In the genomic region with DNA sequence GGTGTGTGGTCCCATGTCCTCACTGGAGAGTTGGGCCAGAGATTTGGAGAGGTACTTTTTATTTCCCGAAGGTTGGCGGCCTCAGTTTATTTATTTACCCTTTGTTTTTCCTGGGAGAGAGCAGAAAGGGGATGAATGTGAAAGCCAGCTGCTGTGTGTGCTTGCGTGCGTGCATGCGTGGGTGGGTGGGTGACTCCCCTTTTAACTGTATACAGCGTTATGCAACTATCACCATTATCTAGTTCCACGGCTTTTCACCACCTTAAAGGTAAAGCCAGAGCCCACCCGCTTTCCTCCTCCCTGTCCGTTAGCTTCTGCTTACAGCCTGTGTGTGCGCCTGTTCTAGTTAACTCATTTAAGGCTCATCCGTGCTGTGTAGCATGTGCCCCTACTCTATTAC, we compare ENCODE assay signal across 8 mouse cellular contexts. TPM values are rescaled to one million over a fixed set of nuclear protein-coding genes. Genes with fewer than 3 reads are reported as not detected.
DNase-seq lines count a peak whose midpoint lies in the region; ATAC-seq and TF ChIP-seq lines count a peak whose summit lies in the region.

No protein-coding gene starts in this region.

- 0 out of 2 replicates have a peak overlapping the region, but pooled peaks have one; percentile 87 for H3K4me3 ChIP-seq in kidney, postnatal 0 days (replicated peaks; ENCODE audit: low read depth, low read length)
- no peak overlapping the region; the same call in 1 of the 2 replicates for H3K4me3 ChIP-seq in embryonic facial prominence, embryonic 12.5 days
- H3K4me3 ChIP-seq in intestine, embryonic 14.5 days (ENCODE audit: low read depth, low read length), result no peak overlapping the region
- H3K4me3 ChIP-seq in myocyte, result peak overlapping the region; percentile 54

- 50% methylated on average over 11 of the region's 11 CpGs for WGBS in kidney, postnatal 0 days
- WGBS in embryonic facial prominence, embryonic 12.5 days, result 81% methylated on average over 11 of the region's 11 CpGs
- WGBS in intestine, embryonic 14.5 days, result 69% methylated on average over 11 of the region's 11 CpGs

- no peaks in the 10 kb centered on the region for H3K36me3 ChIP-seq in kidney, postnatal 0 days (ENCODE audit: insufficient read depth, low read length)
- no peaks in the 10 kb centered on the region for H3K36me3 ChIP-seq in embryonic facial prominence, embryonic 12.5 days
- H3K36me3 ChIP-seq in intestine, embryonic 14.5 days (ENCODE audit: control insufficient read depth, insufficient read depth, low read length), result 0 out of 2 replicates have a peak, but pooled peaks cover 9% of the 10 kb centered on the region
- no peaks in the 10 kb centered on the region for H3K36me3 ChIP-seq in myocyte (ENCODE audit: control insufficient read depth, insufficient read depth)

- H3K27ac ChIP-seq in kidney, postnatal 0 days, result no peak overlapping the region
- H3K27ac ChIP-seq in embryonic facial prominence, embryonic 12.5 days, result no peak overlapping the region
- H3K27ac ChIP-seq in intestine, embryonic 14.5 days (ENCODE audit: low read depth), result no peak overlapping the region

- peak overlapping the region; percentile 98 for H3K4me2 ChIP-seq in kidney, postnatal 0 days (ENCODE audit: low read length)
- H3K4me2 ChIP-seq in embryonic facial prominence, embryonic 12.5 days (replicated peaks), result peak overlapping the region; percentile 78
- peak overlapping the region; percentile 90 for H3K4me2 ChIP-seq in intestine, embryonic 14.5 days (ENCODE audit: low read length)
- H3K4me2 ChIP-seq in myocyte (ENCODE audit: low read depth), result peak overlapping the region; percentile 93

- peak overlapping the region; percentile 73 for H3ac ChIP-seq in myocyte (ENCODE audit: control insufficient read depth, insufficient read length)

- 0 out of 2 replicates have a peak overlapping the region, but pooled peaks have one; percentile 27 for H3K9ac ChIP-seq in kidney, postnatal 0 days (ENCODE audit: low read depth, low read length)
- H3K9ac ChIP-seq in embryonic facial prominence, embryonic 12.5 days, result no peak overlapping the region
- H3K9ac ChIP-seq in intestine, embryonic 14.5 days (ENCODE audit: low read length), result no peak overlapping the region

- H3K27me3 ChIP-seq in kidney, postnatal 0 days (ENCODE audit: insufficient read depth, low read length), result no peaks in the 10 kb centered on the region
- H3K27me3 ChIP-seq in embryonic facial prominence, embryonic 12.5 days, result no peaks in the 10 kb centered on the region
- H3K27me3 ChIP-seq in intestine, embryonic 14.5 days (replicated peaks; ENCODE audit: control insufficient read depth, insufficient read depth, low read length), result no peaks in the 10 kb centered on the region
- no peaks in the 10 kb centered on the region for H3K27me3 ChIP-seq in myocyte (ENCODE audit: control insufficient read depth, insufficient read depth, insufficient read length)

- no peak for DNase-seq in kidney, postnatal 0 days (ENCODE audit: low spot score)
- DNase-seq in kidney, adult 11 months, result no peak
- DNase-seq in intestine, embryonic 14.5 days (ENCODE audit: low spot score), result no peak
- no peak for DNase-seq in layer of hippocampus, postnatal 25 days (ENCODE audit: extremely low spot score in 1 of 2, low spot score in 1 of 2)
- no peak for DNase-seq in kidney, adult 9 months

- TF ChIP-seq CTCF in kidney, postnatal 0 days (IDR thresholded peaks at IDR 0.05; ENCODE audit: low read depth), result no peak

- no peak for TF ChIP-seq POLR2A in myocyte (IDR thresholded peaks at IDR 0.05; ENCODE audit: insufficient read length, low read depth)

- ATAC-seq in kidney, postnatal 0 days (replicated peaks; ENCODE audit: low FRiP score, low read depth), result no peak
- no peak for ATAC-seq in embryonic facial prominence, embryonic 12.5 days (ENCODE audit: insufficient number of reproducible peaks, insufficient read depth, low FRiP score, low TSS enrichment)
- no peak for ATAC-seq in intestine, embryonic 14.5 days (replicated peaks; ENCODE audit: low FRiP score, low TSS enrichment, low read depth)
- no peak for ATAC-seq in monocyte, adult 5-6 weeks (replicated peaks; ENCODE audit: insufficient number of reproducible peaks, low FRiP score, low TSS enrichment, poor library complexity, severe bottlenecking)

- peaks cover 13% of the 10 kb centered on the region; the same call in 1 of the 2 replicates for H3K4me1 ChIP-seq in kidney, postnatal 0 days (replicated peaks; ENCODE audit: insufficient read depth, low read length)
- peaks cover 31% of the 10 kb centered on the region for H3K4me1 ChIP-seq in embryonic facial prominence, embryonic 12.5 days
- peaks cover 20% of the 10 kb centered on the region for H3K4me1 ChIP-seq in intestine, embryonic 14.5 days (replicated peaks; ENCODE audit: control insufficient read depth, insufficient read depth, low read length)

- H3K79me2 ChIP-seq in myocyte (ENCODE audit: control insufficient read depth, insufficient read depth), result peaks cover 61% of the 10 kb centered on the region

- H3K9me3 ChIP-seq in kidney, postnatal 0 days (replicated peaks; ENCODE audit: low read length), result no peaks in the 10 kb centered on the region
- H3K9me3 ChIP-seq in embryonic facial prominence, embryonic 12.5 days, result no peaks in the 10 kb centered on the region
- no peaks in the 10 kb centered on the region for H3K9me3 ChIP-seq in intestine, embryonic 14.5 days (ENCODE audit: control insufficient read depth, low read length)

TF ChIP-seq in myocyte, 11 proteins besides CTCF, POLR2A, EP300 and RAD21:
- TF ChIP-seq E2F4 (IDR thresholded peaks at IDR 0.05; ENCODE audit: insufficient read depth), result no peak
- TF ChIP-seq SRF (IDR thresholded peaks at IDR 0.05; ENCODE audit: control insufficient read depth, insufficient read length, low read depth), result no peak
- no peak for TF ChIP-seq MYOG (IDR thresholded peaks at IDR 0.05; ENCODE audit: control insufficient read depth in 1 of 3, insufficient read depth in 1 of 3, insufficient read length in 2 of 3, low read depth in 2 of 3)
- no peak for TF ChIP-seq REST (IDR thresholded peaks at IDR 0.05; ENCODE audit: insufficient read depth, insufficient read length)
- no peak for TF ChIP-seq TCF3 (IDR thresholded peaks at IDR 0.05; ENCODE audit: insufficient read length, low read depth)
- no peak for TF ChIP-seq POLR2AphosphoS2 (IDR thresholded peaks at IDR 0.05; ENCODE audit: insufficient read length, low read depth)
- no peak for TF ChIP-seq CEBPB (IDR thresholded peaks at IDR 0.05; ENCODE audit: insufficient read depth, poor library complexity, severe bottlenecking)
- TF ChIP-seq MAX (IDR thresholded peaks at IDR 0.05; ENCODE audit: low read depth), result no peak

RNA-seq across cellular contexts. Expression of a gene that starts 1.7 kb away (rescaled TPM):
- 35.0 and 38.6 TPM in 2 replicates for polyA plus RNA-seq in kidney, postnatal 0 days (2015; fragmentation: Nextera tagmentation; extraction: Ambion mirVana)
- 49.3 and 53.0 TPM in 2 replicates for polyA plus RNA-seq in embryonic facial prominence, embryonic 12.5 days (2016; fragmentation: Nextera tagmentation; extraction: Ambion mirVana)
- polyA plus RNA-seq in intestine, embryonic 14.5 days (2014; fragmentation: Nextera tagmentation; extraction: Ambion mirVana), result 54.7 and 63.9 TPM in 2 replicates
- 65.5 TPM for polyA plus RNA-seq in myocyte (2012; fragmentation: generic; extraction: Trizol)
- 10 to 100 TPM; 65.6 to 86.5 TPM for total RNA-seq in layer of hippocampus, postnatal 25 days (2021)
- 62.9 to 89.5 TPM (median 80.2 TPM) in 3 replicates for total RNA-seq in monocyte, adult 5-6 weeks (2017)

RNA-seq across cellular contexts. Expression of a gene that starts 50.0 kb away (rescaled TPM):
- polyA plus RNA-seq in kidney, postnatal 0 days (2015; fragmentation: Nextera tagmentation; extraction: Ambion mirVana), result 149 and 152 TPM in 2 replicates
- polyA plus RNA-seq in embryonic facial prominence, embryonic 12.5 days (2016; fragmentation: Nextera tagmentation; extraction: Ambion mirVana), result 157 and 164 TPM in 2 replicates
- polyA plus RNA-seq in intestine, embryonic 14.5 days (2014; fragmentation: Nextera tagmentation; extraction: Ambion mirVana), result 152 and 161 TPM in 2 replicates
- polyA plus RNA-seq in myocyte (2012; fragmentation: generic; extraction: Trizol), result 106 TPM
- 10 to 100 TPM; 45.2 to 55.3 TPM for total RNA-seq in layer of hippocampus, postnatal 25 days (2021)
- total RNA-seq in monocyte, adult 5-6 weeks (2017), result 20.5 to 26.5 TPM (median 21.0 TPM) in 3 replicates

RNA-seq across cellular contexts. Expression of a gene that starts 52.1 kb away (rescaled TPM):
- 4.7 and 5.3 TPM in 2 replicates for polyA plus RNA-seq in kidney, postnatal 0 days (2015; fragmentation: Nextera tagmentation; extraction: Ambion mirVana)
- 6.0 TPM in 2 replicates for polyA plus RNA-seq in embryonic facial prominence, embryonic 12.5 days (2016; fragmentation: Nextera tagmentation; extraction: Ambion mirVana)
- 7.4 and 7.9 TPM in 2 replicates for polyA plus RNA-seq in intestine, embryonic 14.5 days (2014; fragmentation: Nextera tagmentation; extraction: Ambion mirVana)
- polyA plus RNA-seq in myocyte (2012; fragmentation: generic; extraction: Trizol), result 26.3 TPM
- total RNA-seq in layer of hippocampus, postnatal 25 days (2021), result 1 to 10 TPM; 6.8 to 7.6 TPM
- 5.8 to 11.9 TPM (median 6.1 TPM) in 3 replicates for total RNA-seq in monocyte, adult 5-6 weeks (2017)

RNA-seq across cellular contexts. Expression of a gene that starts 52.3 kb away (rescaled TPM):
- 19.3 and 21.8 TPM in 2 replicates for polyA plus RNA-seq in kidney, postnatal 0 days (2015; fragmentation: Nextera tagmentation; extraction: Ambion mirVana)
- polyA plus RNA-seq in embryonic facial prominence, embryonic 12.5 days (2016; fragmentation: Nextera tagmentation; extraction: Ambion mirVana), result 26.2 and 28.5 TPM in 2 replicates
- 25.6 and 26.7 TPM in 2 replicates for polyA plus RNA-seq in intestine, embryonic 14.5 days (2014; fragmentation: Nextera tagmentation; extraction: Ambion mirVana)
- polyA plus RNA-seq in myocyte (2012; fragmentation: generic; extraction: Trizol), result 1.3 TPM
- total RNA-seq in layer of hippocampus, postnatal 25 days (2021), result 100 to 1,000 TPM; 375 to 428 TPM
- 17.1 TPM in 1 of 3 replicates, not detected in the others for total RNA-seq in monocyte, adult 5-6 weeks (2017)

Comparison
In these comparisons a context has a peak if more than half of its experiments do, and no peak if none do; other contexts are left out.
1. H3K4me3 ChIP-seq: peak in kidney, postnatal 0 days (single experiment) and myocyte (single experiment); none in embryonic facial prominence, embryonic 12.5 days (single experiment) and intestine, embryonic 14.5 days (single experiment).
2. Peak in every context shown above with its lines, with median percentiles within 50 percentile points of each other: H3K4me2 ChIP-seq.